Mouse (Mus musculus): ENCODE data around the gene Kif18a.

The Kif18a gene

GRCm38 (mm10) chr2:109365962-109366361 lies 85.4 kb downstream of the Kif18a start:
- no peak for DNase-seq (ENCODE audit: low read depth, low spot score)

GRCm38 (mm10) chr2:109374881-109375280 lies 94.3 kb downstream of the Kif18a start:
- no peak for DNase-seq (ENCODE audit: low read depth, low spot score)

- DNase-seq (ENCODE audit: low read depth, low spot score) = no peak
These were observed 103.5 kb downstream of the Kif18a start for GRCm38 (mm10) chr2:109384019-109384418.

GRCm38 (mm10) chr2:109386211-109386610 lies 105.7 kb downstream of the Kif18a start:
- no peak for DNase-seq (ENCODE audit: low read depth, low spot score)

- DNase-seq (ENCODE audit: low read depth, low spot score) = no peak
These were observed 108.2 kb downstream of the Kif18a start for GRCm38 (mm10) chr2:109388733-109389132.

- DNase-seq (ENCODE audit: low read depth, low spot score) = no peak
These were observed 109.4 kb downstream of the Kif18a start for GRCm38 (mm10) chr2:109389977-109390376.

All from brain, adult 2 months (tissue).